Mouse (Mus musculus) limb, embryonic 14.5 days (tissue): ENCODE measurements around the gene Tmem132c. TPM values are rescaled to one million over a fixed set of nuclear protein-coding genes. Genes with fewer than 3 reads are reported as not detected.

ENCODE experiments used
- ATAC-seq: fragments of 200-750 bp; cut with Nextera tagmentation; 2 replicates; pipeline ENCODE4 v1.8.0; 2017; ENCODE audit warnings: low read depth, moderate number of reproducible peaks, moderate TSS enrichment; ENCODE audit not compliant: low FRiP score
- DNase-seq: peaks from one replicate; pipeline ENCODE4 v3.0.0-alpha.2; 2015; ENCODE audit warnings: low spot score
- H3K27ac ChIP-seq: fragments of 300-500 bp; sonication (generic); replicated peaks from 2 replicates; pipeline ENCODE4 v1.5.1; 2014; ENCODE audit warnings: low read depth, mild to moderate bottlenecking, low read length, moderate library complexity, mixed read lengths
- H3K27me3 ChIP-seq: fragments of 300-500 bp; sonication (generic); 2 replicates; pipeline ENCODE4 v1.6.1; 2014; ENCODE audit warnings: low read length, mixed read lengths; ENCODE audit not compliant: control insufficient read depth, insufficient read depth
- H3K36me3 ChIP-seq: fragments of 300-500 bp; sonication (generic); 2 replicates; pipeline ENCODE4 v1.6.1; 2014; ENCODE audit warnings: mild to moderate bottlenecking, low read length, moderate library complexity, mixed read lengths; ENCODE audit not compliant: control insufficient read depth, insufficient read depth
- H3K4me1 ChIP-seq: fragments of 300-500 bp; sonication (generic); 2 replicates; pipeline ENCODE4 v1.6.1; 2014; ENCODE audit warnings: antibody characterized with exemption, low read length, mixed read lengths; ENCODE audit not compliant: control insufficient read depth, insufficient read depth
- H3K4me2 ChIP-seq: fragments of 300-500 bp; sonication (generic); replicated peaks from 2 replicates; pipeline ENCODE4 v1.6.1; 2014; ENCODE audit warnings: low read depth, mild to moderate bottlenecking, low read length, moderate library complexity; ENCODE audit not compliant: severe bottlenecking
- H3K4me3 ChIP-seq: fragments of 300-500 bp; sonication (generic); replicated peaks from 2 replicates; pipeline ENCODE4 v1.5.1; 2014; ENCODE audit warnings: low read length
- H3K9ac ChIP-seq: fragments of 300-500 bp; sonication (generic); 2 replicates; pipeline ENCODE4 v1.6.1; 2014; ENCODE audit warnings: mild to moderate bottlenecking, low read depth, low read length, moderate library complexity; ENCODE audit not compliant: severe bottlenecking
- H3K9me3 ChIP-seq: fragments of 300-500 bp; sonication (generic); 2 replicates; pipeline ENCODE4 v1.6.1; 2016; ENCODE audit warnings: low read length; ENCODE audit not compliant: control insufficient read depth
- POLR2A ChIP-seq: fragments of 200-500 bp; IDR thresholded peaks from 2 replicates; pipeline ENCODE4 v1.8.0; 2012; ENCODE audit warnings: inconsistent platforms, mild to moderate bottlenecking, moderate library complexity, borderline replicate concordance; ENCODE audit not compliant: insufficient read depth, insufficient read length; ENCODE audit errors: extremely low read depth
- WGBS: fragments of 180-500 bp; shearing (Covaris S2); extraction: QIAGEN DNeasy Blood & Tissue Kit; methylation state at CpG from one replicate; pipeline ENCODE4 v1.1.7; 2014; 5-methylcytosine and 5-hydroxymethylcytosine counted together
- polyA plus RNA-seq, 2 experiments: library from polyadenylated mRNA; depleted of rRNA in 1 of 2; stranded (reverse) in 1 of 2; unstranded in 1 of 2; fragments of >200 nt; fragmentation: Nextera tagmentation in 1 of 2; extraction: Ambion mirVana in 1 of 2; gene quantifications; 2 replicates each; pipeline versions ENCODE4 v1.2.1 to v1.2.3; 2012 to 2014

Tmem132c gene
- polyA plus RNA-seq, 2 experiments = 27.2 to 33.2 TPM

GRCm38 (mm10) chr5:127253263-127253662 lies 11.7 kb downstream of the Tmem132c start:
- DNase-seq = no peak
- H3K9ac ChIP-seq = no peak overlapping the region
- WGBS = 55% methylated on average over 2 of the region's 2 CpGs
- peaks cover 3% of the 10 kb centered on the region; the same call in 1 of the 2 replicates for H3K4me1 ChIP-seq
- TF ChIP-seq POLR2A = no peak
- H3K9me3 ChIP-seq = 0 out of 2 replicates have a peak, but pooled peaks cover 4% of the 10 kb centered on the region
- no peaks in the 10 kb centered on the region for H3K27me3 ChIP-seq
- H3K4me2 ChIP-seq = no peak overlapping the region
- H3K36me3 ChIP-seq = no peaks in the 10 kb centered on the region
- no peak overlapping the region for H3K4me3 ChIP-seq
- no peak overlapping the region for H3K27ac ChIP-seq
- no peak for ATAC-seq

GRCm38 (mm10) chr5:127256947-127257610 lies 15.5 kb downstream of the Tmem132c start:
- ATAC-seq = no peak
- 41% methylated on average over 11 of the region's 11 CpGs for WGBS
- H3K36me3 ChIP-seq = no peaks in the 10 kb centered on the region

GRCm38 (mm10) chr5:127262136-127262535 lies 20.5 kb downstream of the Tmem132c start:
- Histone ChIP-seq H3K4me1 (no peaks in the 10 kb centered on the region), H3K4me2 (no peak overlapping the region), H3K27ac (no peak overlapping the region), H3K27me3 (no peaks in the 10 kb centered on the region), H3K9ac (no peak overlapping the region), H3K4me3 (no peak overlapping the region), H3K9me3 (no peaks in the 10 kb centered on the region), H3K36me3 (no peaks in the 10 kb centered on the region)
- 87% methylated on average over 5 of the region's 5 CpGs for WGBS
- ATAC-seq = no peak
- no peak for TF ChIP-seq POLR2A
- DNase-seq = no peak

More at GRCm38 (mm10) chr5:127256947-127257610, 15.5 kb downstream of the Tmem132c start:
- TF ChIP-seq POLR2A = no peak
- Histone ChIP-seq H3K9me3 (0 out of 2 replicates have a peak, but pooled peaks cover 4% of the 10 kb centered on the region), H3K9ac (no peak overlapping the region), H3K4me1 (peaks cover 3% of the 10 kb centered on the region; the same call in 1 of the 2 replicates), H3K27me3 (no peaks in the 10 kb centered on the region), H3K27ac (no peak overlapping the region), H3K4me2 (no peak overlapping the region), H3K4me3 (no peak overlapping the region)
- DNase-seq = no peak

GRCm38 (mm10) chr5:127271145-127271544 lies 29.5 kb downstream of the Tmem132c start:
- no peak overlapping the region for H3K4me3 ChIP-seq
- H3K27ac ChIP-seq = no peak overlapping the region
- no peaks in the 10 kb centered on the region for H3K36me3 ChIP-seq
- no peaks in the 10 kb centered on the region for H3K4me1 ChIP-seq
- H3K9ac ChIP-seq = no peak overlapping the region
- TF ChIP-seq POLR2A = no peak
- no peak for ATAC-seq
- H3K4me2 ChIP-seq = no peak overlapping the region
- no peaks in the 10 kb centered on the region for H3K9me3 ChIP-seq
- H3K27me3 ChIP-seq = no peaks in the 10 kb centered on the region
- DNase-seq = no peak
- 66% methylated on average over 3 of the region's 3 CpGs for WGBS

GRCm38 (mm10) chr5:127279462-127279861 lies 37.9 kb downstream of the Tmem132c start:
- H3K27ac ChIP-seq = no peak overlapping the region
- no peak overlapping the region for H3K4me2 ChIP-seq
- H3K36me3 ChIP-seq = no peaks in the 10 kb centered on the region
- WGBS = 83% methylated on average over 9 of the region's 9 CpGs
- H3K9me3 ChIP-seq = no peaks in the 10 kb centered on the region
- no peak overlapping the region for H3K4me3 ChIP-seq
- no peak for DNase-seq
- no peak for ATAC-seq
- H3K27me3 ChIP-seq = no peaks in the 10 kb centered on the region
- H3K9ac ChIP-seq = no peak overlapping the region
- TF ChIP-seq POLR2A = no peak
- H3K4me1 ChIP-seq = 0 out of 2 replicates have a peak, but pooled peaks cover 10% of the 10 kb centered on the region
